Mouse (Mus musculus) embryonic facial prominence, embryonic 11.5 days (tissue): Measurements from ENCODE around the gene Gm8265. TPM values are rescaled to one million over a fixed set of nuclear protein-coding genes. Genes with fewer than 3 reads are reported as not detected.
"Not testable (repeated sequence)": the region's sequence is repeated elsewhere in the genome, so short reads cannot be mapped to it uniquely, and the experiment has no call there.

Source experiments
- ATAC-seq: fragments of 200-750 bp; cut with Nextera tagmentation; replicated peaks from 2 replicates; pipeline ENCODE4 v1.8.0; 2017; ENCODE audit warnings: low read depth; ENCODE audit not compliant: insufficient number of reproducible peaks, low FRiP score, low TSS enrichment
- DNase-seq: peaks from one replicate; pipeline ENCODE4 v3.0.0-alpha.2; 2015; ENCODE audit warnings: low spot score
- H3K27ac ChIP-seq: fragments of 300-500 bp; sonication (generic); replicated peaks from 2 replicates; pipeline ENCODE4 v1.5.1; 2014; ENCODE audit warnings: mild to moderate bottlenecking, low read depth, low read length, control low read depth
- H3K27me3 ChIP-seq: fragments of 300-500 bp; sonication (generic); 2 replicates; pipeline ENCODE4 v1.6.1; 2014; ENCODE audit warnings: mild to moderate bottlenecking, low read length, moderate library complexity, mixed read lengths; ENCODE audit not compliant: control insufficient read depth, insufficient read depth
- H3K36me3 ChIP-seq: fragments of 300-500 bp; sonication (generic); replicated peaks from 2 replicates; pipeline ENCODE4 v1.6.1; 2014; ENCODE audit warnings: low read depth, mild to moderate bottlenecking, low read length, moderate library complexity, mixed read lengths; ENCODE audit not compliant: control insufficient read depth, insufficient read depth
- H3K4me1 ChIP-seq: fragments of 300-500 bp; sonication (generic); 2 replicates; pipeline ENCODE4 v1.6.1; 2014; ENCODE audit warnings: low read length, mixed read lengths; ENCODE audit not compliant: control insufficient read depth, insufficient read depth
- H3K4me2 ChIP-seq: fragments of 300-500 bp; sonication (generic); 2 replicates; pipeline ENCODE4 v1.6.1; 2014; ENCODE audit warnings: low read depth, mild to moderate bottlenecking, control low read depth, low read length, moderate library complexity
- H3K4me3 ChIP-seq: fragments of 300-500 bp; sonication (generic); 2 replicates; pipeline ENCODE4 v1.5.1; 2014; ENCODE audit warnings: low read depth, low read length, control low read depth
- H3K9ac ChIP-seq: fragments of 300-500 bp; sonication (generic); replicated peaks from 2 replicates; pipeline ENCODE4 v1.6.1; 2014; ENCODE audit warnings: mild to moderate bottlenecking, control low read depth, low read length
- H3K9me3 ChIP-seq: fragments of 300-500 bp; sonication (generic); replicated peaks from 2 replicates; pipeline ENCODE4 v1.6.1; 2016; ENCODE audit warnings: mild to moderate bottlenecking, low read length, inconsistent platforms, mixed read lengths; ENCODE audit not compliant: control insufficient read depth
- WGBS: fragments of 180-500 bp; shearing (Covaris S2); extraction: QIAGEN DNeasy Blood & Tissue Kit; methylation state at CpG from one replicate; pipeline ENCODE4 v1.1.7; 2014; 5-methylcytosine and 5-hydroxymethylcytosine counted together
- polyA plus RNA-seq: library from polyadenylated mRNA; unstranded; fragments of >200 nt; fragmentation: Nextera tagmentation; extraction: Ambion mirVana; gene quantifications from 2 replicates; pipeline ENCODE4 v1.2.1, GENCODE M21; 2014

Gm8265 gene
- polyA plus RNA-seq, result not detected in 2 replicates

DNA sequence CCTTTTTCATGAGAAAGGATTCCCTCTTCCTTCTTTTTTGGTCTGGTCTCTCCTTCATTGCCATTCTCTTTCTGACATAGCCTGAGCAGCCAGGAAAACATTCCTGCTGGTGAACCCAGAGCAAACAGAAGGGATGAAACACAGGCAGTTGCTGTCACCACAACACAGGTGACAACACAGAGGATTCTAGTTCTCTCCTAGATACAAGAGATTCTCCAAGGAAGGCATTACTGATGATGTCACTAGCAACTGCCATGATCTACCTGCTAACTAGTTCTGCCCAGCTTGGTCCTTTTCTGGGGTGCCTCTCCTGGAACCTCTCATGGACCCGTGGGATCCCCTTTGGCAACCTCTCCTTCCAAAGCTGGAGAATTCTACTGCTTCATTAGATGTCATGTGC is at the start of gene Gm8265:
TSS of gene Gm8265 (minus strand) at position 101 of the 400 bp plus-strand sequence.
- H3K4me3 ChIP-seq, H3K27ac ChIP-seq, DNase-seq, H3K36me3 ChIP-seq, H3K4me1 ChIP-seq, H3K9ac ChIP-seq, H3K9me3 ChIP-seq, ATAC-seq, H3K27me3 ChIP-seq, H3K4me2 ChIP-seq: not testable (repeated sequence)
- no CpG with 5 or more reads among the region's 1 CpGs for WGBS

Other genes starting within 250 kb of the Gm8265 start
- gene Gm3500, start 244.0 kb downstream of the Gm8265 start, polyA plus RNA-seq, result not detected in 2 replicates
- 1.2 and 1.7 TPM in 2 replicates for gene Gm3194, start 177.6 kb downstream of the Gm8265 start, polyA plus RNA-seq
- gene Gm8246, start 155.2 kb downstream of the Gm8265 start, polyA plus RNA-seq, result not detected in 2 replicates
- not detected in 2 replicates for gene Gm3187, start 148.8 kb downstream of the Gm8265 start, polyA plus RNA-seq
- gene Gm3488, start 131.4 kb downstream of the Gm8265 start, polyA plus RNA-seq, result 1.9 and 2.8 TPM in 2 replicates
- gene Gm3532, start 94.5 kb downstream of the Gm8265 start, polyA plus RNA-seq, result not detected in 2 replicates
- gene Gm9603, start 54.4 kb upstream of the Gm8265 start, polyA plus RNA-seq, result not detected in 2 replicates
- gene Gm3373, start 108.5 kb upstream of the Gm8265 start, polyA plus RNA-seq, result 0.17 and 0.46 TPM in 2 replicates
- 1.7 and 1.9 TPM in 2 replicates for gene Gm3383, start 175.0 kb upstream of the Gm8265 start, polyA plus RNA-seq
- gene Gm3424, start 197.3 kb upstream of the Gm8265 start, polyA plus RNA-seq, result not detected in 2 replicates
- 0.17 and 0.39 TPM in 2 replicates for gene Gm8237, start 247.4 kb upstream of the Gm8265 start, polyA plus RNA-seq